Mouse (Mus musculus): ENCODE measurements around the gene Gm4869. TPM values are rescaled to one million over a fixed set of nuclear protein-coding genes. Genes with fewer than 3 reads are reported as not detected.

The Gm4869 gene
- polyA plus RNA-seq, 1 experiment from 2014 or later = not detected

GRCm38 (mm10) chr5:140513921-140514320 is 68.5 kb downstream of the Gm4869 start:
- H3K4me3 ChIP-seq = no peak overlapping the region
- H3K36me3 ChIP-seq = peaks cover 5% of the 10 kb centered on the region
- peak overlapping the region; percentile 85 for H3K27ac ChIP-seq
- no peaks in the 10 kb centered on the region for H3K9me3 ChIP-seq
- peaks cover 58% of the 10 kb centered on the region for H3K4me1 ChIP-seq
- DNase-seq (ENCODE audit: low spot score) = no peak
- no peaks in the 10 kb centered on the region for H3K27me3 ChIP-seq (ENCODE audit: insufficient read depth, poor library complexity, severe bottlenecking)
- 74% methylated on average over 8 of the region's 8 CpGs for WGBS

- peaks cover 50% of the 10 kb centered on the region for H3K4me1 ChIP-seq
- H3K4me3 ChIP-seq = peak overlapping the region; percentile 15; the same call in 1 of the 2 replicates
- DNase-seq (ENCODE audit: low spot score) = peak; percentile 87
- H3K36me3 ChIP-seq = peaks cover 8% of the 10 kb centered on the region
- no peaks in the 10 kb centered on the region for H3K27me3 ChIP-seq (ENCODE audit: insufficient read depth, poor library complexity, severe bottlenecking)
- no peaks in the 10 kb centered on the region for H3K9me3 ChIP-seq
- peak overlapping the region; percentile 85 for H3K27ac ChIP-seq
- WGBS = 11% methylated on average over 7 of the region's 7 CpGs
Observed at GRCm38 (mm10) chr5:140514799-140515486, 69.5 kb downstream of the Gm4869 start.

GRCm38 (mm10) chr5:140517159-140517920 is 71.9 kb downstream of the Gm4869 start:
- peak overlapping the region; percentile 73 for H3K27ac ChIP-seq
- WGBS = 86% methylated on average over 21 of the region's 21 CpGs
- no peak for DNase-seq (ENCODE audit: low spot score)

GRCm38 (mm10) chr5:140517921-140518230 is 72.4 kb downstream of the Gm4869 start:
- H3K9me3 ChIP-seq = no peaks in the 10 kb centered on the region
- peak overlapping the region; percentile 73; the same call in 1 of the 2 replicates for H3K27ac ChIP-seq

More at GRCm38 (mm10) chr5:140517159-140517920, 71.9 kb downstream of the Gm4869 start:
- H3K36me3 ChIP-seq = peaks cover 10% of the 10 kb centered on the region
- H3K27me3 ChIP-seq (ENCODE audit: insufficient read depth, poor library complexity, severe bottlenecking) = no peaks in the 10 kb centered on the region
- H3K4me1 ChIP-seq = peaks cover 37% of the 10 kb centered on the region
- H3K9me3 ChIP-seq = no peaks in the 10 kb centered on the region
- no peak overlapping the region for H3K4me3 ChIP-seq

GRCm38 (mm10) chr5:140521196-140521595 is 75.8 kb downstream of the Gm4869 start:
- Histone ChIP-seq H3K27me3 (ENCODE audit: insufficient read depth, poor library complexity, severe bottlenecking) (no peaks in the 10 kb centered on the region), H3K36me3 (peaks cover 36% of the 10 kb centered on the region), H3K4me3 (no peak overlapping the region), H3K9me3 (no peaks in the 10 kb centered on the region), H3K27ac (no peak overlapping the region), H3K4me1 (peaks cover 19% of the 10 kb centered on the region)
- no peak for DNase-seq (ENCODE audit: low spot score)
- 64% methylated on average over 1 of the region's 1 CpGs for WGBS

More at GRCm38 (mm10) chr5:140517921-140518230, 72.4 kb downstream of the Gm4869 start:
- Histone ChIP-seq H3K36me3 (peaks cover 10% of the 10 kb centered on the region), H3K4me3 (no peak overlapping the region), H3K27me3 (ENCODE audit: insufficient read depth, poor library complexity, severe bottlenecking) (no peaks in the 10 kb centered on the region), H3K4me1 (peaks cover 37% of the 10 kb centered on the region)
- DNase-seq (ENCODE audit: low spot score) = no peak
- WGBS = 66% methylated on average over 4 of the region's 4 CpGs

DNA sequence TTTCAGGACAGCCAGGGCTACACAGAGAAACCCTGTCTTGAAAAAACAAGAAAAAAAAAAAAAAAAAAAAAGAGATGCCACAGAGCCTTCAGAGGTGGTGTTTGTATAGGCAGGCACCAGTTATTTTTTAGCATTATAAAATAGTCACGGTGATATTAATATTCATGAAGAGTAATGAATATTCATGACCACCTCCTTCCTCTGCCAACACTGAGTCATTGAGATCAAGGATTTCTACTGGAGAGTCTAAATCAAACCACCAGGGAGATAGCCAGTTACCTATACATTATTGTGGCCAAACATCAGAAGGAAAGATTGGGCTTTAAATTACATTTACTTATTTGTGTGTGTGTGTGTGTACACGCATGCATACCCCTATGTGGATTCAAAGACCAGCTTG is 81.3 kb downstream of the Gm4869 start:
- Histone ChIP-seq H3K27ac (no peak overlapping the region), H3K4me1 (no peaks in the 10 kb centered on the region), H3K4me3 (no peak overlapping the region), H3K9me3 (no peaks in the 10 kb centered on the region), H3K36me3 (peaks cover 56% of the 10 kb centered on the region), H3K27me3 (ENCODE audit: insufficient read depth, poor library complexity, severe bottlenecking) (no peaks in the 10 kb centered on the region)
- WGBS = 89% methylated on average over 2 of the region's 2 CpGs
- DNase-seq (ENCODE audit: low spot score) = no peak

GRCm38 (mm10) chr5:140538111-140538683 is 92.8 kb downstream of the Gm4869 start:
- DNase-seq (ENCODE audit: low spot score) = no peak
- Histone ChIP-seq H3K4me3 (no peak overlapping the region), H3K36me3 (no peaks in the 10 kb centered on the region), H3K9me3 (no peaks in the 10 kb centered on the region), H3K27ac (no peak overlapping the region), H3K4me1 (peaks cover 12% of the 10 kb centered on the region), H3K27me3 (ENCODE audit: insufficient read depth, poor library complexity, severe bottlenecking) (peaks cover 12% of the 10 kb centered on the region)
- 73% methylated on average over 13 of the region's 13 CpGs for WGBS

DNA sequence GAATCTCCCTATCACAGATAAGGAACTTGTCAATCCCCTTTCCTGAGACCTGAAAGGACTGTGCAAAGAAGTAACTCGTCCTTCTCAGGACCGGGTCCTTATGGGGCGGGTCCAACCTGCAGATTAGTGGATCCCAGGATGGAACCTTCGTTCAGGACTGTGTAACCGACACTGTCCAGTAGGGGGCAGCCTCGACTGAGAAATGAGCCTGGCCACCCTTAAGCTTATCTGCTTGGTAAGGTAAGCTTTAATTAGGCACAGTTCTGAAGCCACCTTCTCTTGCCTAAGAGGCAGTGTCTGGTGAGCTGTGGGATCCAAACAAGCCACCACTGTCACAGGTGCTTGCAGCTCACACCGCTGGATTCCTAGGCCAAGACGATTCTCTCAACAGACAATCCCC is 94.7 kb downstream of the Gm4869 start:
- Histone ChIP-seq H3K9me3 (no peaks in the 10 kb centered on the region), H3K27me3 (ENCODE audit: insufficient read depth, poor library complexity, severe bottlenecking) (peaks cover 14% of the 10 kb centered on the region), H3K4me1 (peaks cover 12% of the 10 kb centered on the region), H3K4me3 (no peak overlapping the region), H3K27ac (no peak overlapping the region), H3K36me3 (no peaks in the 10 kb centered on the region)
- peak; percentile 85 for DNase-seq (ENCODE audit: low spot score)
- 13% methylated on average over 8 of the region's 8 CpGs for WGBS

DNA sequence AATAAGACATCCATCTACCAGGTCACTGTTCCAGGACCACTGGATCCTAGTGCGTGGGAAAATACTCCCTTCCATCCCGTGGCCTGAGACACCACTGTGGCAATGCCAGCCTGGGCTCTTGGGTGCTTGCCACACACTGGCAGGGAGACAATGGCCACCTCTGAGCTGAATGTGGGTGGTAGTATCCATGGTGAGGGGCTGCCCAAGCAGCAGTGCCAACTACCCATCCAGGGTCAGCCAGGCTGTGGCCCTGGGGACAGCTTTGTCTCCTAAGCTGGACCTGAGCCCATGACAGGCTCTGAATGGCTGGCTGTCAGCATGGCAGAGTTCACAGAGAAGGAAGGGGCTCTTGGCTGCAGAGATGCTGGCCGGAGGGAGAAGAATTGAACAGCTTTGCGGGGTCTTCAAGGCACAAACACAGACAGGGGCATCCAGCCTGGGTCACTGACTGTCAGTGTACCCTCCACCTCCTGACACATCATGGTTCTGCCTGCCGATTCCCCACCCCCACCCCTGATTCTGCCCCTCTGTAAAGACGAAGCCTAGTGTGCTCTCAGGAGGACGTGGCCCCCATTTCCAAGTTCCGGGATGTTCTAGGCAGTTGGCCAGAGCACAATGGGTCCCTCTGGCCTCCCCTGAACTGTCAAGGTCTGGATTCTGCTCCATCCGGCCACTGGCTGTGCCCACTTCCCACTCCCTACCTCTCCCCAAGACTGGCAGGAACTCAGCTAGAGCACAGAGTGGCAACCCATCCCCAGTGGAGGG is 97.5 kb downstream of the Gm4869 start:
- 69% methylated on average over 9 of the region's 9 CpGs for WGBS
- no peak for DNase-seq (ENCODE audit: low spot score)
- Histone ChIP-seq H3K4me1 (peaks cover 5% of the 10 kb centered on the region; the same call in 1 of the 2 replicates), H3K27me3 (ENCODE audit: insufficient read depth, poor library complexity, severe bottlenecking) (peaks cover 25% of the 10 kb centered on the region), H3K9me3 (no peaks in the 10 kb centered on the region), H3K36me3 (no peaks in the 10 kb centered on the region), H3K4me3 (no peak overlapping the region), H3K27ac (no peak overlapping the region)

Small RNAs within 50 kb of the gene (microRNA-seq; reads per million reads assigned to microRNA genes)
- not detected for gene Mir7038

Other genes with a start within 250 kb of the Gm4869 start
- gene Mad1l1, start 124.1 kb upstream of the Gm4869 start, polyA plus RNA-seq (2016; fragmentation: Nextera tagmentation; extraction: Ambion mirVana) = 34.4 and 43.5 TPM in 2 replicates
- 39.2 and 50.4 TPM in 2 replicates for gene Nudt1, start 124.0 kb upstream of the Gm4869 start, polyA plus RNA-seq (2016; fragmentation: Nextera tagmentation; extraction: Ambion mirVana)
- gene Mrm2, start 113.7 kb upstream of the Gm4869 start, polyA plus RNA-seq (2016; fragmentation: Nextera tagmentation; extraction: Ambion mirVana) = 15.4 and 18.8 TPM in 2 replicates
- 19.2 and 20.1 TPM in 2 replicates for gene Snx8, start 56.4 kb upstream of the Gm4869 start, polyA plus RNA-seq (2016; fragmentation: Nextera tagmentation; extraction: Ambion mirVana)
- gene Eif3b, start 26.3 kb upstream of the Gm4869 start, polyA plus RNA-seq (2016; fragmentation: Nextera tagmentation; extraction: Ambion mirVana) = 125 and 201 TPM in 2 replicates
- gene Chst12, start 59.9 kb downstream of the Gm4869 start, polyA plus RNA-seq (2016; fragmentation: Nextera tagmentation; extraction: Ambion mirVana) = 26.7 and 26.9 TPM in 2 replicates
- not detected in 2 replicates for gene Grifin, start 119.4 kb downstream of the Gm4869 start, polyA plus RNA-seq (2016; fragmentation: Nextera tagmentation; extraction: Ambion mirVana)
- gene Lfng, start 161.7 kb downstream of the Gm4869 start, polyA plus RNA-seq (2016; fragmentation: Nextera tagmentation; extraction: Ambion mirVana) = 3.8 and 4.7 TPM in 2 replicates
- 23.5 and 32.9 TPM in 2 replicates for gene Ttyh3, start 203.4 kb downstream of the Gm4869 start, polyA plus RNA-seq (2016; fragmentation: Nextera tagmentation; extraction: Ambion mirVana)

Data from heart, embryonic 10.5 days (tissue).